Mouse (Mus musculus): ENCODE measurements around the gene Psg16. TPM values are rescaled to one million over a fixed set of nuclear protein-coding genes. Genes with fewer than 3 reads are reported as not detected.
"Not testable (repeated sequence)": the region's sequence is repeated elsewhere in the genome, so short reads cannot be mapped to it uniquely, and the experiment has no call there.

Gene Psg16
- polyA plus RNA-seq, 1 experiment from 2014 or later, result 0.23 TPM

DNA sequence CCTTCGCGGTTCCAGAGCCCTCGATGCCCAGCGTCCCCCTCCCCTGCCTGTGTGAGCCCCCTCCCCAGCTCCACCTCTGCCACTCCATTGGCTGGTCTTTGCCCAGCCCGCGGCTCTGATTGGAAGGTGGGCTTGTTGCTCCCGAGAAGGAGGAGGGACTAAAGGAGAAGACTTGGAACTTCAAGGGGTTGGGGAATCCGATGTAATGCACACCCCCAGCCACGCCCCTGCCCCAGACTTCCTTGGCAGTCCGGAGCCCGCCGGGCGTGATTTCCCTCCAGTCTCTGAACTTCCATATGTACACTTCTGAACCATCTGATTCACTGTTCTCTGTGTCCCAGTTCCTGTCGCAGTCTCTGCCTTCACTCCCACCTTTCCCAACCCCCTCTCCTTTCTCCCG lies 11.5 kb upstream of the Psg16 start, which contains the start of gene Hif3a:
Gene Hif3a (minus strand): TSS at position 39 of the 400 bp plus-strand sequence.
- Histone ChIP-seq H3K4me3 (ENCODE audit: control insufficient read depth in 1 of 2, insufficient read depth in 1 of 2, low read depth in 1 of 2, low read length in 2 of 2) (peak within 1 kb of the TSS; percentile 62 to 81), H3K9me3 (ENCODE audit: control insufficient read depth, low read length) (no peaks in the 10 kb centered on the region), H3K36me3 (ENCODE audit: control insufficient read depth, insufficient read depth, low read length) (no peaks in the 10 kb centered on the region), H3K9ac (ENCODE audit: low read length) (peak within 1 kb of the TSS; percentile 88), H3K4me2 (ENCODE audit: low read length) (peak within 1 kb of the TSS; percentile 86), H3K27ac (replicated peaks in 1 of 2; ENCODE audit: control insufficient read depth in 1 of 2, insufficient read depth in 1 of 2, low read depth in 2 of 2, low read length in 2 of 2) (peak within 1 kb of the TSS; percentile 95 to 99), H3K27me3 (ENCODE audit: control insufficient read depth, insufficient read depth, low read length) (no peaks in the 10 kb centered on the region), H3K4me1 (ENCODE audit: control insufficient read depth in 2 of 2, insufficient read depth in 2 of 2, low read length in 2 of 2) (peaks cover 39 to 45% of the 10 kb centered on the region in 2 experiments)
- under 1% methylated on average over 15 of the region's 15 CpGs for WGBS
- ATAC-seq (ENCODE audit: insufficient number of reproducible peaks, insufficient read depth, low FRiP score, low read depth), result peak; percentile 66

DNA sequence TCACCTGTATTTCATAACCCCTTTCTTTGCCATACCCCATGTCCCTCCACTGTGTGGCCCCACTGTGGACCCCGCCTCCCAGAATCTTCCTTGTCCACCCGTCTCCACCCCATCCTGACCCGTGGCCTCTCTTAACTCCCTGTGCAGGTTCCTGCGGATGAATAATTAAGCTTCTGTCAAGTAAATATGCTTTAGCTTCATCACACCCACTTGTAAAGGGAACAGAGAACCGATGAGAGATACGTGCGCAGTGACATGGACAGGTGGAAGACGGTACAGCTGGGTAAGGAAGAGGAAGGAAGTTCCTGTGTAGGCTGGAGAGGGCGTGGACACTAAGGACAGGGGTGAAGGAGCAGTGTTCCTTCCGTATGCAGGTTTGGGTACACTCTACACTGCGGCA lies 11.0 kb upstream of the Psg16 start:
- H3K27me3 ChIP-seq (ENCODE audit: control insufficient read depth, insufficient read depth, low read length), result no peaks in the 10 kb centered on the region
- 12% methylated on average over 11 of the region's 11 CpGs for WGBS
- H3K4me3 ChIP-seq (ENCODE audit: control insufficient read depth in 1 of 2, insufficient read depth in 1 of 2, low read depth in 1 of 2, low read length in 2 of 2), result peak overlapping the region; percentile 62 to 81
- peak overlapping the region; percentile 53 to 73 for H3K27ac ChIP-seq (replicated peaks in 1 of 2; ENCODE audit: control insufficient read depth in 1 of 2, insufficient read depth in 1 of 2, low read depth in 2 of 2, low read length in 2 of 2)
- H3K9me3 ChIP-seq (ENCODE audit: control insufficient read depth, low read length), result no peaks in the 10 kb centered on the region
- H3K4me1 ChIP-seq (ENCODE audit: control insufficient read depth in 2 of 2, insufficient read depth in 2 of 2, low read length in 2 of 2), result peaks cover 36 to 42% of the 10 kb centered on the region in 2 experiments
- H3K4me2 ChIP-seq (ENCODE audit: low read length), result peak overlapping the region; percentile 86
- H3K9ac ChIP-seq (ENCODE audit: low read length), result peak overlapping the region; percentile 88
- ATAC-seq (ENCODE audit: insufficient number of reproducible peaks, insufficient read depth, low FRiP score, low read depth), result no peak
- no peaks in the 10 kb centered on the region for H3K36me3 ChIP-seq (ENCODE audit: control insufficient read depth, insufficient read depth, low read length)

DNA sequence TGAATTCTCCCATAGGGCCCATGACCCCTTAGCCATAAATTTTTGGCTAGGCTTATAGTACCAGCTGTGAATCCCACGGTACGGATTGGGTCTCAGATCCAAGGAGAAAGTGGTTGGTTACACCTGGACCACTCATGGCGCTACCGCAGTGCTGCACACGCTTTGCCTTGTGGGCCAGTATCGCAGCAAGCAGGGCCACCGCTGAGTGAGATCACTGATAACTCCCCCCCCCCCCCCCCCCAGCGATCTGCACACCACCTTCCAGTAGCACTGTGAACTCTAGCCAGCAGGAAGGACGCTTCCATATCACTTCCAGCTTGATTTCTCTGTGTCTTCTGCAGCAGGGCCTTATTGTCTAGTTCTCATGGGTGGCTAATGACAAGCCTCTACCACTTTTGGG lies 8.2 kb upstream of the Psg16 start:
- ATAC-seq (ENCODE audit: insufficient number of reproducible peaks, insufficient read depth, low FRiP score, low read depth), result no peak
- no peak overlapping the region for H3K4me2 ChIP-seq (ENCODE audit: low read length)
- H3K36me3 ChIP-seq (ENCODE audit: control insufficient read depth, insufficient read depth, low read length), result no peaks in the 10 kb centered on the region
- WGBS, result 76% methylated on average over 8 of the region's 9 CpGs
- no peaks in the 10 kb centered on the region for H3K9me3 ChIP-seq (ENCODE audit: control insufficient read depth, low read length)
- no peak overlapping the region for H3K4me3 ChIP-seq (ENCODE audit: control insufficient read depth in 1 of 2, insufficient read depth in 1 of 2, low read depth in 1 of 2, low read length in 2 of 2)
- no peaks in the 10 kb centered on the region for H3K27me3 ChIP-seq (ENCODE audit: control insufficient read depth, insufficient read depth, low read length)
- H3K4me1 ChIP-seq (ENCODE audit: control insufficient read depth in 2 of 2, insufficient read depth in 2 of 2, low read length in 2 of 2), result peaks cover 14 to 18% of the 10 kb centered on the region in 2 experiments
- H3K27ac ChIP-seq (replicated peaks in 1 of 2; ENCODE audit: control insufficient read depth in 1 of 2, insufficient read depth in 1 of 2, low read depth in 2 of 2, low read length in 2 of 2), result no peak overlapping the region
- no peak overlapping the region for H3K9ac ChIP-seq (ENCODE audit: low read length)

DNA sequence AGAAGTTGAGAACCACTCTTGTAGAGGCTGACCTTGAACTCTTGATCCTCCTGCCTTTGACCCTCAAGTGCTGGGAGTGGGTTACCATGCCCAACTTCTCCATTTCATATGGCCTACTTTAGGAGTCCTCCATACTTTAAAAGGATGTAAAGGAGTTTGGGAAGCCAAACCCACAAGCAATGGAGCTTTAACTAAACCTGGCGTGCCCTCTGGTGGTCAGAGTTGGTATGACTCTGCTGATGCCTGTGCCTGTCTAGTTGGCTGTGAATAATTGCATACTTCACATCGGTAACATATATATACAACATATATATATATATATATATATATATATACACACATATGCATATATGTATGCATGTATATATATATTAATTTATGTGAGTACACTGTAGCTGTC lies 7.4 kb upstream of the Psg16 start:
- H3K4me2 ChIP-seq (ENCODE audit: low read length), result no peak overlapping the region
- no peak overlapping the region for H3K4me3 ChIP-seq (ENCODE audit: control insufficient read depth in 1 of 2, insufficient read depth in 1 of 2, low read depth in 1 of 2, low read length in 2 of 2)
- WGBS, result 9% methylated on average over 2 of the region's 2 CpGs
- H3K9me3 ChIP-seq (ENCODE audit: control insufficient read depth, low read length), result no peaks in the 10 kb centered on the region
- peaks cover 7 to 10% of the 10 kb centered on the region in 2 experiments for H3K4me1 ChIP-seq (ENCODE audit: control insufficient read depth in 2 of 2, insufficient read depth in 2 of 2, low read length in 2 of 2)
- ATAC-seq (ENCODE audit: insufficient number of reproducible peaks, insufficient read depth, low FRiP score, low read depth), result no peak
- no peaks in the 10 kb centered on the region for H3K27me3 ChIP-seq (ENCODE audit: control insufficient read depth, insufficient read depth, low read length)
- no peaks in the 10 kb centered on the region for H3K36me3 ChIP-seq (ENCODE audit: control insufficient read depth, insufficient read depth, low read length)
- H3K9ac ChIP-seq (ENCODE audit: low read length), result no peak overlapping the region
- no peak overlapping the region for H3K27ac ChIP-seq (replicated peaks in 1 of 2; ENCODE audit: control insufficient read depth in 1 of 2, insufficient read depth in 1 of 2, low read depth in 2 of 2, low read length in 2 of 2)

DNA sequence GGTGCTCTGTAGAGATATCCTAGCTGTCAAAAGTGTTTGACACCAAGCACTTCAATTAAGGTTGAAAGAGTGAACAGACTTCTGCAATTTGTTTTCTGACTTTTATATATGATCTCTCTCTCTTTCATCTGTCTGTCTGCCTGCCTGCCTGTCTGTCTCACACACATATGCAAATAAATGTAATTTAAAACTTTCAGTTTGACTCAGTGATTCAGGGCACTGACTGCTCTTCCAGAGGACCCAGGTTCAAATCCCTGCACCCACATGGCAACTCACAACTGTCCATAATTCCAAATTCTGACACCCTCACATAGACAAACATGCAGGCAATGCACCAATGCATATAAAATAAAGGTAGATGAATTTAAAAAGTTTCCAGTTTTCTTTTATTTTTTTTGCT lies 6.8 kb upstream of the Psg16 start:
- no peak overlapping the region for H3K4me3 ChIP-seq (ENCODE audit: control insufficient read depth in 1 of 2, insufficient read depth in 1 of 2, low read depth in 1 of 2, low read length in 2 of 2)
- no peak for ATAC-seq (ENCODE audit: insufficient number of reproducible peaks, insufficient read depth, low FRiP score, low read depth)
- no peak overlapping the region for H3K27ac ChIP-seq (replicated peaks in 1 of 2; ENCODE audit: control insufficient read depth in 1 of 2, insufficient read depth in 1 of 2, low read depth in 2 of 2, low read length in 2 of 2)
- H3K27me3 ChIP-seq (ENCODE audit: control insufficient read depth, insufficient read depth, low read length), result no peaks in the 10 kb centered on the region
- H3K4me1 ChIP-seq (ENCODE audit: control insufficient read depth in 2 of 2, insufficient read depth in 2 of 2, low read length in 2 of 2), result peaks cover 6 to 7% of the 10 kb centered on the region in 2 experiments; a peak in 3 of 4 replicates
- H3K36me3 ChIP-seq (ENCODE audit: control insufficient read depth, insufficient read depth, low read length), result no peaks in the 10 kb centered on the region
- no peak overlapping the region for H3K9ac ChIP-seq (ENCODE audit: low read length)
- no peak overlapping the region for H3K4me2 ChIP-seq (ENCODE audit: low read length)
- H3K9me3 ChIP-seq (ENCODE audit: control insufficient read depth, low read length), result no peaks in the 10 kb centered on the region

DNA sequence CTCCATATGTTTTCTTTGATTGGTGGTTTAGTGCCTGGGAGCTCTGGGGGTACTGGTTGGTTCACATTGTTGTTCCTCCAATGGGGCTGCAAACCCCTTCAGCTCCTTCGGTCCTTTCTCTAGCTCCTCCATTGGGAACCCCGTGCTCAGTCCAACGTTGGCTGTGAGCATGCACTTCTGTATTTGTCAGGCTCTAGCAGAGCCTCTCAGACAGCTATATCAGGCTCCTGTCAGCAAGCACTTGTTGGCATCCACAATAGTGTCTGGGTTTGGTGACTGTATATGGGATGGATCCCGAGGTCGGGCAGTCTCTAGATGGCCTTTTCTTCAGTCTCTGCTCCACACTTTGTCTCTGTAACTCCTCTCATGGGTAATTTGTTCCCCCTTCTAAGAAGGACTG lies 6.2 kb upstream of the Psg16 start:
- not testable (repeated sequence) for H3K9ac ChIP-seq (ENCODE audit: low read length); ATAC-seq (ENCODE audit: insufficient number of reproducible peaks, insufficient read depth, low FRiP score, low read depth); H3K4me2 ChIP-seq (ENCODE audit: low read length); H3K4me3 ChIP-seq (ENCODE audit: control insufficient read depth in 1 of 2, insufficient read depth in 1 of 2, low read depth in 1 of 2, low read length in 2 of 2); H3K36me3 ChIP-seq (ENCODE audit: control insufficient read depth, insufficient read depth, low read length); H3K27me3 ChIP-seq (ENCODE audit: control insufficient read depth, insufficient read depth, low read length); H3K9me3 ChIP-seq (ENCODE audit: control insufficient read depth, low read length); H3K4me1 ChIP-seq (ENCODE audit: control insufficient read depth in 2 of 2, insufficient read depth in 2 of 2, low read length in 2 of 2)
- 19% methylated on average over 5 of the region's 5 CpGs for WGBS
- H3K27ac ChIP-seq (replicated peaks in 1 of 2; ENCODE audit: control insufficient read depth in 1 of 2, insufficient read depth in 1 of 2, low read depth in 2 of 2, low read length in 2 of 2), result 0 out of 4 replicates have a peak overlapping the region, but pooled peaks have one; percentile 33 to 43

DNA sequence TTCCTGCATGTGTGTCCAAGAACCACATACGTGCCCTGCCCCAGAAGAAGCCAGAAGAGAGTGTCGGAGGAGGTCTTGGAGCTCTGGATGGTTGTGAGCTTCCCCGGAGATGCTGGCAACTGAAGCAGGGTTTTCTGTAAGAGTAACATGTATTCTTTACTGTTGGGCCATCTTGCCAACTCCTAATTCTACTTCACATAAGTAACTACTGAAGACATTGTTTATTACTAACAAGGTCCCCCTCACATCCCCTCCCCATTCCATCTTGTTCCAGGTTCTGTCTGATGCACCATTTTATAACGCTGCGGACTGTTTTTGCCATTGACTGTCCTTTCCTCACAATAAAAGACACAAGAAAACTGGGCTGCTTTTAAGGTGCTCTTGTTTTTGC lies 332 bp upstream of the Psg16 start:
- Histone ChIP-seq H3K27me3 (ENCODE audit: control insufficient read depth, insufficient read depth, low read length) (no peaks in the 10 kb centered on the region), H3K36me3 (ENCODE audit: control insufficient read depth, insufficient read depth, low read length) (no peaks in the 10 kb centered on the region), H3K4me3 (ENCODE audit: control insufficient read depth in 1 of 2, insufficient read depth in 1 of 2, low read depth in 1 of 2, low read length in 2 of 2) (no peak overlapping the region), H3K9ac (ENCODE audit: low read length) (no peak overlapping the region), H3K9me3 (ENCODE audit: control insufficient read depth, low read length) (no peaks in the 10 kb centered on the region), H3K4me2 (ENCODE audit: low read length) (no peak overlapping the region), H3K27ac (replicated peaks in 1 of 2; ENCODE audit: control insufficient read depth in 1 of 2, insufficient read depth in 1 of 2, low read depth in 2 of 2, low read length in 2 of 2) (no peak overlapping the region), H3K4me1 (ENCODE audit: control insufficient read depth in 2 of 2, insufficient read depth in 2 of 2, low read length in 2 of 2) (no peaks in the 10 kb centered on the region)
- WGBS, result 54% methylated on average over 5 of the region's 5 CpGs
- ATAC-seq (ENCODE audit: insufficient number of reproducible peaks, insufficient read depth, low FRiP score, low read depth), result no peak

DNA sequence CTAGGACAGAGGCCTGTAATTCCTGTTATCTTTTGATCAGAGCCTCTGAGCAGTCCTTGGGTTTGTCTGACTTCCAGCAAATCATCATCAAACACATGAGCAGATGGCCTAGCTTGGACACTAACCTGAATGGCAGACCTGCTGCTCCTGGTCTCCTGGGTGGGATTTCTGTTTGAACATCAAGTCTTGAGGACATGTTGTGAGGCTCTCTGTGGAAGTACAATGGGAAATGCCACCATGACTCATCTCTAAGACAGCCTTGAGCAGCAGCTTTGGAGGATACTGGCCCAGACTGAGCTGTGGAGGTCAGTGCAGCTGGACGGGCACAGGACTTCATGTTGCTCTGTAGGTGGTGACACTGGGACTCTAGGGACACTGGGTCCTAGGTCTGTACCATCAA lies 2.7 kb downstream of the Psg16 start:
- no peaks in the 10 kb centered on the region for H3K36me3 ChIP-seq (ENCODE audit: control insufficient read depth, insufficient read depth, low read length)
- H3K27ac ChIP-seq (replicated peaks in 1 of 2; ENCODE audit: control insufficient read depth in 1 of 2, insufficient read depth in 1 of 2, low read depth in 2 of 2, low read length in 2 of 2), result no peak overlapping the region
- H3K9ac ChIP-seq (ENCODE audit: low read length), result no peak overlapping the region
- H3K4me2 ChIP-seq (ENCODE audit: low read length), result no peak overlapping the region
- 68% methylated on average over 1 of the region's 1 CpGs for whole genome bisulfite sequencing
- no peaks in the 10 kb centered on the region for H3K4me1 ChIP-seq (ENCODE audit: control insufficient read depth in 2 of 2, insufficient read depth in 2 of 2, low read length in 2 of 2)
- no peaks in the 10 kb centered on the region for H3K9me3 ChIP-seq (ENCODE audit: control insufficient read depth, low read length)
- no peak overlapping the region for H3K4me3 ChIP-seq (ENCODE audit: control insufficient read depth in 1 of 2, insufficient read depth in 1 of 2, low read depth in 1 of 2, low read length in 2 of 2)
- H3K27me3 ChIP-seq (ENCODE audit: control insufficient read depth, insufficient read depth, low read length), result no peaks in the 10 kb centered on the region
- no peak for ATAC-seq (ENCODE audit: insufficient number of reproducible peaks, insufficient read depth, low FRiP score, low read depth)

Data from heart, embryonic 14.5 days (tissue).